Mouse (Mus musculus): ENCODE measurements around the gene Mafg. TPM values are rescaled to one million over a fixed set of nuclear protein-coding genes. Genes with fewer than 3 reads are reported as not detected.

Gene Mafg
- polyA plus RNA-seq, 1 experiment from 2014 or later = 39.9 TPM

GRCm38 (mm10) chr11:120577211-120578023, 56.0 kb downstream of the Mafg start:
- Histone ChIP-seq H3K4me2 (ENCODE audit: low read length) (no peak overlapping the region), H3K4me3 (replicated peaks; ENCODE audit: low read length) (no peak overlapping the region), H3K27me3 (replicated peaks; ENCODE audit: control insufficient read depth, insufficient read depth, low read length) (no peaks in the 10 kb centered on the region), H3K9me3 (ENCODE audit: control insufficient read depth, low read length) (no peaks in the 10 kb centered on the region), H3K9ac (replicated peaks; ENCODE audit: low read depth, low read length) (no peak overlapping the region), H3K27ac (ENCODE audit: low read length) (no peak overlapping the region), H3K4me1 (replicated peaks; ENCODE audit: control insufficient read depth, insufficient read depth, low read length) (peaks cover 26% of the 10 kb centered on the region), H3K36me3 (ENCODE audit: control insufficient read depth, insufficient read depth) (peaks cover 15% of the 10 kb centered on the region; the same call in 1 of the 2 replicates)
- no peak for ATAC-seq
- 82% methylated on average over 7 of the region's 7 CpGs for WGBS

DNA sequence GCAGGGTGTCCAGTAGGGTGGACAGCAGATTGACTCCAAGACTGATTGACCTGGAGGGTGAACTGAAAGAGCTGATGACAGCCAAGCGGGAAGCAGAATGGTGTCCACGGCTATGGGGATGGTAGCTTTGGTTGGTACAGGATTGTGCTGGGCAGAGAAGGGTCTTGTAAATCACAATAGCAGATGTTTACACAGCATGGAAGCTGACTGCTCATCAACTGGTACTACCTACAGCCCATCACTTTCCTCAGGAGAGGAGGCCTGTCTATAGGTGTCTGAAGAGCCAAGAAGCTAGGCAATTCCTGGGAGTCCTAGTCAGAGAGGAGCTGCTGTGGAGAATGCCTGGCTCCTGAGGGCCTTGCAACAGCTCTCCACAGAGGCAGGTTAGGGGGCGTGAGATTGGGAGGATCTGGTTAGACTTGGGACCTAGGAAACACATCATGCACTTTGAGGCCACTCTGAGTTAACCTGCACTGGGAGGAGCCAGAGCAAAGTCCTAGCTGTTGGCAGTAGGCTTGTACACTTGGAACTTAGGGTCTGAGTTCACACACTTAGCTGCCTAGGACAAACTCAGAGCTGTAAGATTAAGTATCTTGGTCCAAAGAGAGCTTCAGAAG, 56.9 kb downstream of the Mafg start:
- Histone ChIP-seq H3K4me2 (ENCODE audit: low read length) (no peak overlapping the region), H3K4me1 (replicated peaks; ENCODE audit: control insufficient read depth, insufficient read depth, low read length) (peaks cover 26% of the 10 kb centered on the region), H3K27ac (ENCODE audit: low read length) (no peak overlapping the region), H3K9ac (replicated peaks; ENCODE audit: low read depth, low read length) (no peak overlapping the region), H3K9me3 (ENCODE audit: control insufficient read depth, low read length) (no peaks in the 10 kb centered on the region), H3K27me3 (replicated peaks; ENCODE audit: control insufficient read depth, insufficient read depth, low read length) (no peaks in the 10 kb centered on the region), H3K36me3 (ENCODE audit: control insufficient read depth, insufficient read depth) (peaks cover 15% of the 10 kb centered on the region; the same call in 1 of the 2 replicates), H3K4me3 (replicated peaks; ENCODE audit: low read length) (no peak overlapping the region)
- 89% methylated on average over 3 of the region's 3 CpGs for WGBS
- ATAC-seq = no peak

- peaks cover 31% of the 10 kb centered on the region for H3K4me1 ChIP-seq (replicated peaks; ENCODE audit: control insufficient read depth, insufficient read depth, low read length)
- H3K9ac ChIP-seq (replicated peaks; ENCODE audit: low read depth, low read length) = no peak overlapping the region
- H3K9me3 ChIP-seq (ENCODE audit: control insufficient read depth, low read length) = no peaks in the 10 kb centered on the region
- peaks cover 15% of the 10 kb centered on the region; the same call in 1 of the 2 replicates for H3K36me3 ChIP-seq (ENCODE audit: control insufficient read depth, insufficient read depth)
- H3K27me3 ChIP-seq (replicated peaks; ENCODE audit: control insufficient read depth, insufficient read depth, low read length) = no peaks in the 10 kb centered on the region
- no peak for ATAC-seq
- no peak overlapping the region for H3K4me3 ChIP-seq (replicated peaks; ENCODE audit: low read length)
- H3K4me2 ChIP-seq (ENCODE audit: low read length) = no peak overlapping the region
- no peak overlapping the region for H3K27ac ChIP-seq (ENCODE audit: low read length)
Measured at GRCm38 (mm10) chr11:120575940-120576339, 57.5 kb downstream of the Mafg start.

Small RNA genes within 50 kb of the gene (microRNA-seq; reads per million reads assigned to microRNA genes)
- gene Mir6936 = 0.83 reads per million

Other genes with a start within 250 kb of the Mafg start
- 32.0 and 32.1 TPM in 2 replicates for gene Nploc4, start 195.9 kb downstream of the Mafg start, polyA plus RNA-seq (2015; fragmentation: Nextera tagmentation; extraction: Ambion mirVana)
- not detected in 2 replicates for gene Tspan10, start 191.0 kb downstream of the Mafg start, polyA plus RNA-seq (2015; fragmentation: Nextera tagmentation; extraction: Ambion mirVana)
- gene Pde6g, start 180.1 kb downstream of the Mafg start, polyA plus RNA-seq (2015; fragmentation: Nextera tagmentation; extraction: Ambion mirVana) = 0.32 TPM in 1 of 2 replicates, not detected in the other
- 9.7 and 9.9 TPM in 2 replicates for gene Oxld1, start 175.5 kb downstream of the Mafg start, polyA plus RNA-seq (2015; fragmentation: Nextera tagmentation; extraction: Ambion mirVana)
- gene Ccdc137, start 175.5 kb downstream of the Mafg start, polyA plus RNA-seq (2015; fragmentation: Nextera tagmentation; extraction: Ambion mirVana) = 26.2 and 31.2 TPM in 2 replicates
- gene Arl16, start 166.0 kb downstream of the Mafg start, polyA plus RNA-seq (2015; fragmentation: Nextera tagmentation; extraction: Ambion mirVana) = 45.5 and 56.4 TPM in 2 replicates
- gene Mrpl12, start 149.0 kb downstream of the Mafg start, polyA plus RNA-seq (2015; fragmentation: Nextera tagmentation; extraction: Ambion mirVana) = 107 and 119 TPM in 2 replicates
- 26.5 and 29.5 TPM in 2 replicates for gene Slc25a10, start 141.8 kb downstream of the Mafg start, polyA plus RNA-seq (2015; fragmentation: Nextera tagmentation; extraction: Ambion mirVana)
- gene Gcgr, start 102.9 kb downstream of the Mafg start, polyA plus RNA-seq (2015; fragmentation: Nextera tagmentation; extraction: Ambion mirVana) = 0.43 TPM in 1 of 2 replicates, not detected in the other
- gene Mcrip1, start 83.9 kb downstream of the Mafg start, polyA plus RNA-seq (2015; fragmentation: Nextera tagmentation; extraction: Ambion mirVana) = 222 and 241 TPM in 2 replicates
- gene Ppp1r27, start 82.5 kb downstream of the Mafg start, polyA plus RNA-seq (2015; fragmentation: Nextera tagmentation; extraction: Ambion mirVana) = not detected in 2 replicates
- 238 and 265 TPM in 2 replicates for gene P4hb, start 60.3 kb downstream of the Mafg start, polyA plus RNA-seq (2015; fragmentation: Nextera tagmentation; extraction: Ambion mirVana)
- gene Arhgdia, start 52.0 kb downstream of the Mafg start, polyA plus RNA-seq (2015; fragmentation: Nextera tagmentation; extraction: Ambion mirVana) = 477 and 485 TPM in 2 replicates
- gene Alyref, start 35.2 kb downstream of the Mafg start, polyA plus RNA-seq (2015; fragmentation: Nextera tagmentation; extraction: Ambion mirVana) = 287 and 320 TPM in 2 replicates
- 178 and 192 TPM in 2 replicates for gene Anapc11, start 35.2 kb downstream of the Mafg start, polyA plus RNA-seq (2015; fragmentation: Nextera tagmentation; extraction: Ambion mirVana)
- gene Npb, start 25.1 kb downstream of the Mafg start, polyA plus RNA-seq (2015; fragmentation: Nextera tagmentation; extraction: Ambion mirVana) = not detected in 2 replicates
- gene Pcyt2, start 15.7 kb downstream of the Mafg start, polyA plus RNA-seq (2015; fragmentation: Nextera tagmentation; extraction: Ambion mirVana) = 175 and 234 TPM in 2 replicates
- gene Sirt7, start 8.4 kb downstream of the Mafg start, polyA plus RNA-seq (2015; fragmentation: Nextera tagmentation; extraction: Ambion mirVana) = 50.2 and 50.6 TPM in 2 replicates
- 34.9 and 36.5 TPM in 2 replicates for gene Pycr1, start 10.2 kb upstream of the Mafg start, polyA plus RNA-seq (2015; fragmentation: Nextera tagmentation; extraction: Ambion mirVana)
- gene Myadml2, start 14.6 kb upstream of the Mafg start, polyA plus RNA-seq (2015; fragmentation: Nextera tagmentation; extraction: Ambion mirVana) = 0.75 TPM in 1 of 2 replicates, not detected in the other
- 0.67 and 0.77 TPM in 2 replicates for gene Notum, start 27.6 kb upstream of the Mafg start, polyA plus RNA-seq (2015; fragmentation: Nextera tagmentation; extraction: Ambion mirVana)
- 132 and 158 TPM in 2 replicates for gene Aspscr1, start 39.4 kb upstream of the Mafg start, polyA plus RNA-seq (2015; fragmentation: Nextera tagmentation; extraction: Ambion mirVana)
- 82.8 and 95.0 TPM in 2 replicates for gene Cenpx, start 80.1 kb upstream of the Mafg start, polyA plus RNA-seq (2015; fragmentation: Nextera tagmentation; extraction: Ambion mirVana)
- 91.0 and 118 TPM in 2 replicates for gene Lrrc45, start 80.3 kb upstream of the Mafg start, polyA plus RNA-seq (2015; fragmentation: Nextera tagmentation; extraction: Ambion mirVana)
- 251 and 347 TPM in 2 replicates for gene Rac3, start 87.9 kb upstream of the Mafg start, polyA plus RNA-seq (2015; fragmentation: Nextera tagmentation; extraction: Ambion mirVana)
- 7.6 TPM in 2 replicates for gene Dcxr, start 93.7 kb upstream of the Mafg start, polyA plus RNA-seq (2015; fragmentation: Nextera tagmentation; extraction: Ambion mirVana)
- gene Cbr2, start 98.5 kb upstream of the Mafg start, polyA plus RNA-seq (2015; fragmentation: Nextera tagmentation; extraction: Ambion mirVana) = 0.92 and 4.8 TPM in 2 replicates
- gene Hmga1b, start 129.2 kb upstream of the Mafg start, polyA plus RNA-seq (2015; fragmentation: Nextera tagmentation; extraction: Ambion mirVana) = 1.7 and 2.2 TPM in 2 replicates
- gene Rfng, start 150.6 kb upstream of the Mafg start, polyA plus RNA-seq (2015; fragmentation: Nextera tagmentation; extraction: Ambion mirVana) = 95.2 and 119 TPM in 2 replicates
- 287 and 305 TPM in 2 replicates for gene Gps1, start 150.7 kb upstream of the Mafg start, polyA plus RNA-seq (2015; fragmentation: Nextera tagmentation; extraction: Ambion mirVana)
- 53.4 and 56.9 TPM in 2 replicates for gene Dus1l, start 162.8 kb upstream of the Mafg start, polyA plus RNA-seq (2015; fragmentation: Nextera tagmentation; extraction: Ambion mirVana)
- gene Fasn, start 190.9 kb upstream of the Mafg start, polyA plus RNA-seq (2015; fragmentation: Nextera tagmentation; extraction: Ambion mirVana) = 92.0 and 97.4 TPM in 2 replicates

Data from forebrain, embryonic 16.5 days (tissue).